Mouse (Mus musculus): ENCODE measurements around the gene Dgcr2.

DNA sequence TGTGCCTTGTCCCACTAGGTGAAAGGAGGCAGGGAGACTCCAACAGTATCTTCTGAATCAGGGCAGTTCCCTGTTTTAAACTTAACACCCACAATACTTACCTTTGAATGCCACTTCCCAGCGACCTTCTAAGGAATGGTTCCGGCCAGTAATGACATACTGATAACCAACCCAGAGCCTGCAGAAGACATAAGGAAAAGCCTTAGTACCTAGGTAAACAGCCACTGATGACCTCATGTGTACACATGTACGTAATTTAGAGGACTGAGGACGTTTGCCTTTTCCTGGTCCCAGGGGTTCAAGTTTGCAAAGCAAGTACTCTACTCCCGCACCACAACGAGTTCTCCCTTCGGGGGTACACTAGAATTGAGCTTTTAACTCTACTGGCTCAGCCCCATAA is 41.2 kb downstream of the Dgcr2 start:
- TF ChIP-seq GATA1 (IDR thresholded peaks at IDR 0.05; ENCODE audit: borderline replicate concordance, low read length), result no peak
- no peak for TF ChIP-seq FLI1 (IDR thresholded peaks at IDR 0.05; ENCODE audit: low read length)
